Mouse (Mus musculus) ovary, postnatal 10 days (tissue): ENCODE data around the gene Vmn2r60.
"Not testable (repeated sequence)": the region's sequence is repeated elsewhere in the genome, so short reads cannot be mapped to it uniquely, and the experiment has no call there.

Experiments
- DNase-seq: peaks from one replicate; pipeline ENCODE4 v3.0.0; 2022; ENCODE audit warnings: low spot score

Vmn2r60 gene

GRCm38 (mm10) chr7:42107470-42107869 is at the start of gene Vmn2r60:
Vmn2r60 (plus strand) TSS chr7:42107770.
- DNase-seq, result no peak

- DNase-seq, result no peak
Observed at GRCm38 (mm10) chr7:42058923-42059322, 48.6 kb upstream of the Vmn2r60 start, which contains the start of gene Vmn2r59. Vmn2r59 (minus strand) TSS chr7:42059023.

- not testable (repeated sequence) for DNase-seq
Observed at GRCm38 (mm10) chr7:42107061-42107460, 509 bp upstream of the Vmn2r60 start.
